Mouse (Mus musculus): ENCODE data around the gene Rps6ka2.
"Not testable (repeated sequence)": the region's sequence is repeated elsewhere in the genome, so short reads cannot be mapped to it uniquely, and the experiment has no call there.

Rps6ka2 gene

GRCm38 (mm10) chr17:7169627-7170303, at the start of gene Rps6ka2:
Gene Rps6ka2, plus strand, starts transcription at chr17:7170115.
- peak; percentile 99 for DNase-seq (ENCODE audit: low spot score)

- not testable (repeated sequence) for DNase-seq (ENCODE audit: low spot score)
These were observed 49.1 kb upstream of the Rps6ka2 start for GRCm38 (mm10) chr17:7120835-7121234.

GRCm38 (mm10) chr17:7122554-7122953, 47.4 kb upstream of the Rps6ka2 start:
- DNase-seq (ENCODE audit: low spot score): not testable (repeated sequence)

- not testable (repeated sequence) for DNase-seq (ENCODE audit: low spot score)
These were observed 43.4 kb upstream of the Rps6ka2 start for GRCm38 (mm10) chr17:7126475-7126874.

- not testable (repeated sequence) for DNase-seq (ENCODE audit: low spot score)
These were observed 35.9 kb upstream of the Rps6ka2 start for GRCm38 (mm10) chr17:7134002-7134401.

- DNase-seq (ENCODE audit: low spot score): not testable (repeated sequence)
These were observed 34.6 kb upstream of the Rps6ka2 start for GRCm38 (mm10) chr17:7135277-7135676.

- no peak for DNase-seq (ENCODE audit: low spot score)
These were observed 31.6 kb upstream of the Rps6ka2 start for GRCm38 (mm10) chr17:7138186-7138925.

- no peak for DNase-seq (ENCODE audit: low spot score)
These were observed 29.3 kb upstream of the Rps6ka2 start for GRCm38 (mm10) chr17:7140399-7141174.

- no peak for DNase-seq (ENCODE audit: low spot score)
These were observed 27.5 kb upstream of the Rps6ka2 start for GRCm38 (mm10) chr17:7142367-7142766.

- no peak for DNase-seq (ENCODE audit: low spot score)
These were observed 25.9 kb upstream of the Rps6ka2 start for GRCm38 (mm10) chr17:7143885-7144518.

GRCm38 (mm10) chr17:7145373-7146058, 24.4 kb upstream of the Rps6ka2 start:
- DNase-seq (ENCODE audit: low spot score): no peak

GRCm38 (mm10) chr17:7146479-7146878, 23.4 kb upstream of the Rps6ka2 start:
- DNase-seq (ENCODE audit: low spot score): no peak

GRCm38 (mm10) chr17:7147920-7148321, 22.0 kb upstream of the Rps6ka2 start:
- no peak for DNase-seq (ENCODE audit: low spot score)

GRCm38 (mm10) chr17:7149328-7150195, 20.4 kb upstream of the Rps6ka2 start:
- no peak for DNase-seq (ENCODE audit: low spot score)

- DNase-seq (ENCODE audit: low spot score): no peak
These were observed 18.3 kb upstream of the Rps6ka2 start for GRCm38 (mm10) chr17:7151446-7152100.

GRCm38 (mm10) chr17:7152662-7153061, 17.3 kb upstream of the Rps6ka2 start:
- DNase-seq (ENCODE audit: low spot score): no peak

- no peak for DNase-seq (ENCODE audit: low spot score)
These were observed 6.0 kb upstream of the Rps6ka2 start for GRCm38 (mm10) chr17:7163955-7164354.

GRCm38 (mm10) chr17:7165524-7165923, 4.4 kb upstream of the Rps6ka2 start:
- no peak for DNase-seq (ENCODE audit: low spot score)

- DNase-seq (ENCODE audit: low spot score): no peak
These were observed 821 bp upstream of the Rps6ka2 start for GRCm38 (mm10) chr17:7168961-7169626.

Measured in yolk sac, embryonic 10.5 days (tissue).